Mouse (Mus musculus) hindbrain, embryonic 10.5 days (tissue): Measurements from ENCODE around the gene Sacs. TPM values are rescaled to one million over a fixed set of nuclear protein-coding genes. Genes with fewer than 3 reads are reported as not detected.

Experiments
- DNase-seq: peaks from one replicate; pipeline ENCODE4 v3.0.0-alpha.2; 2017; ENCODE audit warnings: low spot score
- H3K27ac ChIP-seq: fragments of 300-500 bp; sonication (generic); 2 replicates; pipeline ENCODE4 v1.5.1; 2016; ENCODE audit warnings: mild to moderate bottlenecking, moderate library complexity
- H3K27me3 ChIP-seq: fragments of 300-500 bp; sonication (generic); 2 replicates; pipeline ENCODE4 v1.6.1; 2016; ENCODE audit warnings: mild to moderate bottlenecking; ENCODE audit not compliant: poor library complexity, insufficient read depth, severe bottlenecking
- H3K36me3 ChIP-seq: fragments of 300-500 bp; sonication (generic); 2 replicates; pipeline ENCODE4 v1.6.1; 2016; ENCODE audit warnings: mild to moderate bottlenecking, moderate library complexity
- H3K4me1 ChIP-seq: fragments of 300-500 bp; sonication (generic); replicated peaks from 2 replicates; pipeline ENCODE4 v1.6.1; 2016; ENCODE audit warnings: mild to moderate bottlenecking
- H3K4me3 ChIP-seq: fragments of 300-500 bp; sonication (generic); 2 replicates; pipeline ENCODE4 v1.5.1; 2016; ENCODE audit warnings: mild to moderate bottlenecking, moderate library complexity
- H3K9me3 ChIP-seq: fragments of 300-500 bp; sonication (generic); 2 replicates; pipeline ENCODE4 v1.6.1; 2016; ENCODE audit warnings: mild to moderate bottlenecking, moderate library complexity
- WGBS: fragments of 180-500 bp; shearing (Covaris S2); methylation state at CpG from one replicate; pipeline ENCODE4 v1.1.7; 2016; 5-methylcytosine and 5-hydroxymethylcytosine counted together
- polyA plus RNA-seq: library from polyadenylated mRNA; unstranded; fragments of >200 nt; fragmentation: Nextera tagmentation; extraction: Ambion mirVana; gene quantifications from 2 replicates; pipeline ENCODE4 v1.2.1, GENCODE M21; 2016

Gene Sacs
- polyA plus RNA-seq, 1 experiment from 2014 or later = 3.2 TPM

- H3K4me1 ChIP-seq = peaks cover 14% of the 10 kb centered on the region
- WGBS = 10% methylated on average over 38 of the region's 38 CpGs
- H3K27me3 ChIP-seq = peaks cover 49% of the 10 kb centered on the region
- DNase-seq = peak; percentile 10
- no peaks in the 10 kb centered on the region for H3K36me3 ChIP-seq
- H3K4me3 ChIP-seq = peak overlapping the region; percentile 37
- H3K9me3 ChIP-seq = no peaks in the 10 kb centered on the region
- H3K27ac ChIP-seq = no peak overlapping the region
These were observed 136.3 kb downstream of the Sacs start for GRCm38 (mm10) chr14:61274414-61275198.

DNA sequence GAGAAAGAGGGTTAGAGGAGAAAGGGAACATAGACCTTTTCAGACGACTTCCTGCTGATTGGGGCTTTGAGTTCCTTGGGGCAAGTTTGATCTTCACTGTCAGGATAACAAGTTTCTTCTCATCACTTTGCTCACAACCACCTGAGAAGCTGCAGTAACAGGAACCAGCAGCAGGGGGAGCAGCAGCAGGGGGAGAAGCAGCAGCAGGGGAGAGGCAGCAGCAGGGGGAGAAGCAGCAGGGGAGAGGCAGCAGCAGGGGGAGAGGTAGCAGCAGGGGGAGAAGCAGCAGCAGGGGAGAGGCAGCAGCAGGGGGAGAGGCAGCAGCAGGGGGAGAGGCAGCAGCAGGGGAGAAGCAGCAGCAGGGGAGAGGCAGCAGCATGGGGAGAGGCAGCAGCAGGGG lies 139.0 kb downstream of the Sacs start:
- H3K4me3 ChIP-seq = no peak overlapping the region
- WGBS = 42% methylated on average over 1 of the region's 1 CpGs
- DNase-seq = peak; percentile 41
- no peak overlapping the region for H3K27ac ChIP-seq
- no peaks in the 10 kb centered on the region for H3K9me3 ChIP-seq
- peaks cover 46% of the 10 kb centered on the region for H3K27me3 ChIP-seq
- H3K36me3 ChIP-seq = no peaks in the 10 kb centered on the region
- H3K4me1 ChIP-seq = peaks cover 14% of the 10 kb centered on the region

GRCm38 (mm10) chr14:61278676-61279300 lies 140.5 kb downstream of the Sacs start:
- WGBS = 86% methylated on average over 7 of the region's 7 CpGs

DNA sequence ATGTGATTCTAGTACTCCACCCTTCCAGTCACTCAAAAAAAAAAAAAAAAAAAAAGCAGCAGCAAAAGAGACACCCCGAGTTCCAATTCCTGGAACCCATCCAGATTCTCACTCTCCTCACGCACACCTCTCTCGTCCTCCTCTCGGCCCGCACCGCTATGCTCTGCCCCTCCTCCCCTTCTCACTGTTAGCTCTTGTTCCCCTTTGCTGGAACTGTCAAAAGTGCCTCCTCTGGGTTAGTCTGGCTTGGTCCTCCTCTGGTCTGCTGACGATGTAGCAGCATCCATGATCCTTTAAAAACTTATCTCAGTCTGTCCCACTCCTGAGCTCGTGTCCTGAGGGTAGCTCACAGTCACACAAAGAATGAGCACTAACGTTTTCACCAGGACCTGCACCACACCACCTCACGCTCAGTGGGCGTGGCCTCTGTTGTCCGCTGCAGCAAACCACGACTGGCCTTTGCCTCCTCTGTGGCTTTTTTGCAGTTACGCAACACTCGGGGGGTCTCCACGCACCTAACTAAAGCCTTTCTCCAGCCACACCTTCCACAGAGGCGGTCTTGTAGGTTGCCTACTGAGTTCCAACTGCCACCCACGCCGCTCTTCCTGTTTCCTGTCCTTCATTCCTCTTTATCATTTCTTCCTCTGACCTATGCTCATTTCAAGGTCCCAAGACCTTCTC lies 150.5 kb downstream of the Sacs start:
- Histone ChIP-seq H3K4me1 (no peaks in the 10 kb centered on the region), H3K4me3 (no peak overlapping the region), H3K27ac (no peak overlapping the region), H3K36me3 (no peaks in the 10 kb centered on the region), H3K27me3 (no peaks in the 10 kb centered on the region), H3K9me3 (no peaks in the 10 kb centered on the region)
- no peak for DNase-seq
- WGBS = 73% methylated on average over 19 of the region's 19 CpGs

More at GRCm38 (mm10) chr14:61278676-61279300, 140.5 kb downstream of the Sacs start:
- Histone ChIP-seq H3K4me1 (peaks cover 14% of the 10 kb centered on the region), H3K36me3 (no peaks in the 10 kb centered on the region), H3K27me3 (peaks cover 32% of the 10 kb centered on the region), H3K4me3 (no peak overlapping the region), H3K9me3 (no peaks in the 10 kb centered on the region), H3K27ac (no peak overlapping the region)
- no peak for DNase-seq

Other genes starting within 250 kb of the Sacs start
- gene Tnfrsf19, start 92.0 kb upstream of the Sacs start, polyA plus RNA-seq = 35.4 and 56.4 TPM in 2 replicates
- gene Sgcg, start 120.0 kb downstream of the Sacs start, polyA plus RNA-seq = 0.07 TPM in 1 of 2 replicates, not detected in the other
- gene Arl11, start 171.3 kb downstream of the Sacs start, polyA plus RNA-seq = 0.35 and 0.67 TPM in 2 replicates
- 10.4 and 11.3 TPM in 2 replicates for gene Ebpl, start 222.0 kb downstream of the Sacs start, polyA plus RNA-seq